Mouse (Mus musculus) testis, adult 2 months (tissue): ENCODE measurements at regions not wholly inside any gene's neighbourhood (a gene's known extent, or its start where the extent isn't known, plus 50 kb on each side); places are given as distances from the start of the nearest gene placed in this dataset.
A peak's percentile ranks its signal among the peaks of the same experiment; 100 is the strongest.

Source experiments
- H3K27ac ChIP-seq: fragments of 200-500 bp; 2 replicates; pipeline ENCODE4 v1.5.1; 2012; ENCODE audit warnings: low read depth, low read length; ENCODE audit not compliant: control insufficient read depth, insufficient read depth
- H3K27me3 ChIP-seq: fragments of 200-500 bp; 2 replicates; pipeline ENCODE4 v1.6.1; 2012; ENCODE audit warnings: mild to moderate bottlenecking, low read length, moderate library complexity; ENCODE audit not compliant: control insufficient read depth, insufficient read depth
- H3K36me3 ChIP-seq: fragments of 200-500 bp; 2 replicates; pipeline ENCODE4 v1.6.1; 2012; ENCODE audit warnings: mild to moderate bottlenecking, low read length; ENCODE audit not compliant: control insufficient read depth, insufficient read depth
- H3K4me1 ChIP-seq: fragments of 200-500 bp; 2 replicates; pipeline ENCODE4 v1.6.1; 2012; ENCODE audit warnings: low read length; ENCODE audit not compliant: control insufficient read depth, insufficient read depth
- H3K4me3 ChIP-seq: fragments of 200-500 bp; 2 replicates; pipeline ENCODE4 v1.5.1; 2012; ENCODE audit warnings: low read depth, mild to moderate bottlenecking, low read length, moderate library complexity, mixed read lengths; ENCODE audit not compliant: control insufficient read depth
- CTCF ChIP-seq: fragments of 200-500 bp; IDR thresholded peaks from 2 replicates; pipeline ENCODE4 v1.5.1; 2012; ENCODE audit warnings: low read depth, mild to moderate bottlenecking, inconsistent platforms, low read length, moderate library complexity; ENCODE audit not compliant: control insufficient read depth, insufficient read depth, insufficient replicate concordance
- POLR2A ChIP-seq: fragments of 200-500 bp; IDR thresholded peaks from 2 replicates; pipeline ENCODE4 v1.6.1; 2012; ENCODE audit warnings: low read depth, mild to moderate bottlenecking, inconsistent platforms, low read length, moderate library complexity; ENCODE audit not compliant: control insufficient read depth

- peaks cover 5% of the 10 kb centered on the region for H3K4me1 ChIP-seq
- H3K4me3 ChIP-seq, result no peak overlapping the region
- no peaks in the 10 kb centered on the region for H3K27me3 ChIP-seq
- peak overlapping the region; percentile 4 for H3K27ac ChIP-seq
- TF ChIP-seq CTCF, result no peak
- no peak for TF ChIP-seq POLR2A
- no peaks in the 10 kb centered on the region for H3K36me3 ChIP-seq
Observed at GRCm38 (mm10) chr14:76615182-76615581, 58.5 kb upstream of the Serp2 start.

GRCm38 (mm10) chr14:76614682-76615081, 58.0 kb upstream of the Serp2 start:
- Histone ChIP-seq H3K4me1 (peaks cover 5% of the 10 kb centered on the region), H3K27me3 (no peaks in the 10 kb centered on the region), H3K27ac (peak overlapping the region; percentile 4), H3K4me3 (no peak overlapping the region), H3K36me3 (no peaks in the 10 kb centered on the region)
- TF ChIP-seq POLR2A, result no peak
- TF ChIP-seq CTCF, result no peak

- Histone ChIP-seq H3K27ac (no peak overlapping the region), H3K27me3 (no peaks in the 10 kb centered on the region), H3K36me3 (no peaks in the 10 kb centered on the region), H3K4me3 (no peak overlapping the region), H3K4me1 (no peaks in the 10 kb centered on the region; the same call in none of the 2 replicates)
- no peak for TF ChIP-seq POLR2A
- no peak for TF ChIP-seq CTCF
Observed at GRCm38 (mm10) chr14:76613604-76614003, 56.9 kb upstream of the Serp2 start.

GRCm38 (mm10) chr14:76610429-76611378, 54.0 kb upstream of the Serp2 start:
- H3K4me1 ChIP-seq, result no peaks in the 10 kb centered on the region; the same call in 1 of the 2 replicates
- no peaks in the 10 kb centered on the region for H3K27me3 ChIP-seq
- no peaks in the 10 kb centered on the region for H3K36me3 ChIP-seq
- H3K27ac ChIP-seq, result no peak overlapping the region
- no peak overlapping the region for H3K4me3 ChIP-seq
- TF ChIP-seq POLR2A (no peak), CTCF (no peak)
